Mouse (Mus musculus) cerebellum, adult 2 months (tissue): ENCODE results near the gene Ube2l6.

Source experiments
- CTCF ChIP-seq: fragments of 200-500 bp; IDR thresholded peaks from 2 replicates; pipeline ENCODE4 v1.5.1; 2011; ENCODE audit warnings: low read depth, mild to moderate bottlenecking, control low read depth, low read length, moderate library complexity, borderline replicate concordance; ENCODE audit not compliant: insufficient read depth
- POLR2A ChIP-seq: fragments of 200-500 bp; IDR thresholded peaks from 2 replicates; pipeline ENCODE4 v1.6.1; 2011; ENCODE audit warnings: low read length, control low read depth, borderline replicate concordance; ENCODE audit not compliant: insufficient read depth

DNA sequence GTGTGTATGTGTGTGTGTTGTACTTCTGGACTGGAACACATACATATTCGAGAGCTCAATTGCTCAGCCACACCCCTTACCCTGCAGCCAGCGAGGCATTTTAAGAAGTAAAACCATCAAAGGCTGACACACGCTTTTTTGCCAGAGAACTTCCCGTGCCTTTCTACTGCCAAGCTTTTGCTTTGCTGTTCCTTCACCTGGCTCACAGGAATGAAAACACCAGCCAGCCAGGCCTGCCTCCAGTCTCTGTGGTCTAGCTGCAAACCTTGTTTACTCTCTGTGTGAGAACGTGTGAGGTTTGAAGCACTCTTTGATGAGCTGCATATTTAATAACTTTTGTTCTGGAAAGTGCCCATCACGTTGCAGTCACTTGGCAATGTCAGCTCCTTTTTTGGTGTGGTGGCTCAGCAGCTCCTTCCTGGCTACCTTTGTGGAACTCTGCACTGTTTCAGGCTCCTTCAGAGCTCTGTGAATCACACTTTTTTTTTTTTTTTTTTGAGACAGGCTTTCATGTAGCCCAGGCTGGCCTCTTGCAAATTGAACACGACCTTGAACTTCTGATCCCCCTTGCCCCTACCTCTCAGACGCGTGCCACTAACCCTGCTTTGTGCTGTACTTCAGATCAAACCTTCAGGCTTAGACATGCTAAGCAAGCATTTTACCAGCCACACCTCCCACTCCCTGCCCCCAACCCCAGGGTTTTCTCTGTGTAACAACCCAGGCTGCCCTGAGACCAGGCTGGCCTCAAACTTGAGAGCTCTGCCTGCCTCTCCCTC, 39.4 kb downstream of the Ube2l6 start:
- TF ChIP-seq CTCF = no peak
- TF ChIP-seq POLR2A = no peak
